Mouse (Mus musculus): ENCODE results near the gene A030005K14Rik.

The A030005K14Rik gene

GRCm38 (mm10) chr1:83059278-83059677 lies at the start of gene A030005K14Rik:
Gene A030005K14Rik, minus strand, starts transcription at chr1:83059378.
- DNase-seq (ENCODE audit: low read depth, low spot score), result no peak

- no peak for DNase-seq (ENCODE audit: low read depth, low spot score)
Measured at GRCm38 (mm10) chr1:83107410-83107978, 48.3 kb upstream of the A030005K14Rik start.

- no peak for DNase-seq (ENCODE audit: low read depth, low spot score)
Measured at GRCm38 (mm10) chr1:83105464-83105863, 46.3 kb upstream of the A030005K14Rik start.

DNA sequence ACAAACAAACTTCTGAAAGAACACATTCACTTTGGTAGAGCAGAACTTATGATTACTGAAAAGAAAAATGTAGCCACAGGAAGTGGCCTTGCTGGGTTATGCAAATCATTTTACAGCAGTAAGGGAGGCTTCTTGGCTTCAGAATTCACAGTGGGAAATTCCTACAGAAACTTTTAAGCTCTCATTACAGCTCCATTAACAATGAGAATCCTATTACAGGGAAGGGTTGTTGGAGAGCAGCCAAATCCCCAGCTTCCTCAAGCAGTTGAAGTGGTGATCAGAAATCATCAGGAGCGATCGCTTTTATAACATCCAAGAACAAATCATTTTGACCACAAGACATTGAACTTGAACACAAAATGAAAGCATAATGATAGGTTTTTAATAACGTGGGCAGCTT lies 42.7 kb upstream of the A030005K14Rik start:
- DNase-seq (ENCODE audit: low read depth, low spot score), result no peak

DNA sequence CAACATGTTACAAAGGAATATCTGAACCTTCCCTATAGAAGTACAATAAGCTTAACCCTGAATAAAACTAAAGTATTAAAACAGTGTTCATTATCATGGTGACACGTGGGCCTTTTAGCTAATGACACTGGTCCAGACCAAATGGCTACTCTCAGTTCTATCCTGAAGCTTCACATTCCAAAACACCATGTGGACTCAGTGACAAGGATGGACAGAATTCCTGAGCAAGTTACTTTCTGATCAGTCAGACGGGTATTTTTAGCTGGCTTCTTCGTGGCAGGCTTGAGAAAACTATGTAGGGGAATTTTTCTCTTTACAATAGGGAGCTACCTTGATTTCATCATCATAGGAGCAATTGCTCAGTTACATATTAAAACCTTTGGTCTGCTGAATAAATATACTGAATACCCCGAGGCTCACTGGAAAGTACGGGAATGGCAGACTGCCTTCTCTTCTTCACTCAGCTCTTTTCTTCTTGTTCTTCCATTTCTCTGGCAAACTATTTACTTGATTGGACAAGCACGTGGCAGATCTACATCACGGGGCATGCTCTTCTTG lies 40.5 kb upstream of the A030005K14Rik start:
- DNase-seq (ENCODE audit: low read depth, low spot score), result no peak

- no peak for DNase-seq (ENCODE audit: low read depth, low spot score)
Measured at GRCm38 (mm10) chr1:83099160-83099559, 40.0 kb upstream of the A030005K14Rik start.

GRCm38 (mm10) chr1:83096935-83097334 lies 37.8 kb upstream of the A030005K14Rik start:
- no peak for DNase-seq (ENCODE audit: low read depth, low spot score)

GRCm38 (mm10) chr1:83091268-83091667 lies 32.1 kb upstream of the A030005K14Rik start:
- DNase-seq (ENCODE audit: low read depth, low spot score), result peak; percentile 8

DNA sequence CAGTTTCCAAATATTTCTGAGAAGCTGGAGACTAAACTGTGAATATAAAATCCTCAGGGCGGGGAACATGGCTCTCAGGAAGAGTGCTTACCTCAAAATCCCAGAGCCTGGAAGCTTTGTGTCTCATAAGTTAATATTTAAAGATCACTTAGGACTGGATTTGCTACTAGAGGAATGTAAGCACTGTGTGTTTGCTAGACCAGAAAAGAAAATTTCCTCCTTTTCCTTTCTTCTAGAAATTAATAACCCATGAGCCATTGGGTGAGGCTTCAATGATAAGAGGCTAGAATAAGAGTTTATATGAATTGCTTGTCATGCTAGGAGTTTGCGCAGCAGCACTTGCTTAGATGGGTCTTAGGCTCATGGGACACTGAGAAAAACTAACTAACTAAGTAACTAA lies 25.6 kb upstream of the A030005K14Rik start:
- DNase-seq (ENCODE audit: low read depth, low spot score), result no peak

DNA sequence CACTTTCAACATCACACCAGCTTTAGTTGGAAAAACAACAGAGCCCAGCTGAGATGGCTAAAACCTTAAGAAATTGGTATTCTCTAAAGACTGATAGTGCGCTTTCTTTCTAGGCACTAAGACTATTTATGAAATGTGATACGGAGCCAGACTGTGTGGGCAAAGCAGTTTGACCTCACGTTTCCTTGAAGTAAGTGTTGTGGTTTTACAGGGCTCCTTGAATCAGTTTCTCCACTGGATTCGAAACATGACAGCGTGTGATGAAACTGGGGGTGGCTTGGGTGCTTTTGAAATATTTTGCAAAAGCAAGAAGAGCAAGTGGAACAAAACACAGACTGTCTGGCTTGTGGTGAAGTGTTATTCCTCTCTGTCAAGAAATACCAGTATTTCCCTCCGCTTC lies 17.8 kb upstream of the A030005K14Rik start:
- DNase-seq (ENCODE audit: low read depth, low spot score), result no peak

- no peak for DNase-seq (ENCODE audit: low read depth, low spot score)
Measured at GRCm38 (mm10) chr1:83076190-83076917, 17.2 kb upstream of the A030005K14Rik start.

DNA sequence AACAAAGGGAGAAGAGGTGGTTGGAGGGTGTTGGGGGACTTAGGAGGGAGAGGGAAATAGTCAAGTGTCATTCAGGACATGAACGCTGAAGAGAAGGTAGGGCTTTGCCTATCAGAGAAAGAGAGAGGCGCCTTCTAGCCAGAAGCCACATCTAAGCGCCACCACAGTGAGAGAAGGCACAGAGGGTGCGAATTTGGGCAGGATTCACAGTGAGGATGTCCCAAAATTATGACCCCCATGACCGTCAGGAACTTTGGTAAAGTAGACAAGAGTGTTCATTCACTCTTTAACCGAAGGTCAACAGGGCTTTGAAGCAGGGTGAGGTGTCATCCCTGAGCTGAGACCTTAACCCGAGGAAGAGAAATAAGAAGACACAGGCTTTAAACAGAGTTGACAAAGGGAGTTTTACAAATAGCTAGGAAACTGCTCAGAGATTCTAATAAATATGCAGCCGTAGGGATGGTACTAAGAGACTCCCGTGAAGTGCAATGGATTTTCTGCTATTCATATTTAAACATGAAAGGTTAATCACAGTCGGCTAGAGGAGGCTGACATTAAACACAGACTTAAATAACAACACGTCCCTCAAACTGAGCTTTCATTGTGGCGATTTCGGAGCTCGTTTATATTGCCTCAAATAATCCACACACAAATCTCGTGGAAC lies 16.5 kb upstream of the A030005K14Rik start:
- no peak for DNase-seq (ENCODE audit: low read depth, low spot score)

DNA sequence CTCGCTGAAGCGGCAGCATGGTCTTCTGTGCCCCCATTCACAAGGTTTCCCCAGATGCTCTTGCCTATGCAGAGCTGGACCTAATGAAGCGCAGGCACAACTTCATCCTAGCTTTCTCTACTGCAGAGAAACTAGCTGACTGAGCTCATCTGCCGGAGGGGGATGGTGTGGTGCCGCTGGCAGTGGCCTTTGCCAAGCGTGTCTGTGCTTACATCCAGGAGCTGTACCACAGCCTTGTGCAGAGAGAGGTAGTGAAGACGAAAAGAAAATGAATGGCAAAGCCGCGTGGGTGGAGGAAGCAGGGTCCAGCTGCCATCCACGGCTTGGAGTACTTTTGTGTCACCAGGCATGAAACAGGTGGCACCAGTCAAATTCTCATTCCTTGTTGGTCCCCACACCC lies 8.0 kb upstream of the A030005K14Rik start:
- no peak for DNase-seq (ENCODE audit: low read depth, low spot score)

DNA sequence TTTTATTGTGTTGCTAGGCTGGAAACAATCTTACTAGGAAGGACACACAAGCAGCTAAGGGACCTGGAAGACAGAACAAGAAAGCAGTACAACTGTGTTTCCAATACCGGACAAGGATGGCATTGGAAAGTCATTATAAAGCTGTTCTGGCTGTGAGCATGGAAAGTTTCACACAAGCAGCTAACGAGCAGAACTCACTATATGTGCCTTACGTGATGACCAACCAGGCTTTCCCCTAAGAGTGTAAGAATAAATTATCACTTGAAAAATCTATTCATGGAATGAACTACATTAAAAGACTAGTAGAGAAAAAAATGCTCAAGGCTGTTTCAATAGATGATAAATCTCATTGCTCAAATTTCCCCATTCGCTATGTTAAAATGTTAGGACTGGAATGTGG lies 7.4 kb upstream of the A030005K14Rik start:
- no peak for DNase-seq (ENCODE audit: low read depth, low spot score)

DNA sequence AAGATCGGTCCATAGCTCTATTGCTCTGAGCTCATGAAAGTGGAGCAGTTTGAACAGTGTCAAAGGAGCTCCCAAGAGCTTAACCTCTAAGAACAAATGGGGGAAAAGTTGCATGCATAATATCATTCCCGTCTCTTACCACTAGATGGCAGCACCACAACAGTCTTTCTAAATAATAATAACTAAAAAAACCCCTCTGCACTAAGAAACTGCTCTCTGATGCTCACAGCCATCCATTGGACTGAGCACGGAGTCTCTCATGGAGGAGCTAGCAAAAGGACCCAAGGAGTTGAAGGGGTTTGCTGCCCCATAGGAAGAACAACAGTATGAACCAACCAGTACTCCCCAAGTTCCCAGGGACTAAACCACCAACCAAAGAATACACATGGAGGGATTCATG lies 5.7 kb upstream of the A030005K14Rik start:
- DNase-seq (ENCODE audit: low read depth, low spot score), result peak; percentile 3

- no peak for DNase-seq (ENCODE audit: low read depth, low spot score)
Measured at GRCm38 (mm10) chr1:83060643-83061042, 1.5 kb upstream of the A030005K14Rik start, which contains the start of gene Krtap28-13. Gene Krtap28-13, plus strand, starts transcription at chr1:83060930.

GRCm38 (mm10) chr1:83058481-83058880 lies 697 bp downstream of the A030005K14Rik start:
- DNase-seq (ENCODE audit: low read depth, low spot score), result no peak

DNA sequence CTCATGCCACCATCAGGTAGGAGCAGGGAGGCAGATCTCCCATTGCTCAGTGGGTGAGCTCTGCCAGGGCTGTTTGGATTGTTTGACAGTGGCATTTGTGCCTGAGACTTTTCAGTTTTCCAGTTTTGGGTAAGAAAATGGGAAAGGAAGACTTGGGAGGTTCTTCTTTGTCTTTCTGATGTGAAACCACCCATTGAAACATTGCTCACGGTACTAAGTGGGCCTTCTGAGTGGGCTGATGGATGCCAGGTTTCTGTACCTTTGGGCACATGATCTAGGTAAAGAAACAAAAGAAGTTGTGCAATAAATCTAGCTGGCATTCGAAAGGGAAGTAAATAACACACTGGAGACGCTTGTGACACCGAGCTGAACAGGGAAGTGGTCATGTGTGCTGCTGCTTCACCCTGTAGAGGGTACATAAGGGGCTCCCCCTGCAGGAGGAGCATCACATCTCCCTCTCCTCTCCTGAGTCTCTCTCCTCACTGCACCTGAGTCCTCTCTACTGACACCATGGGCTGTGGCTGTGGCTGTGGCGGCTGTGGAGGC lies 14.2 kb downstream of the A030005K14Rik start, which contains the start of gene Gm47969:
Gene Gm47969, plus strand, starts transcription at position 51 of the 546 bp plus-strand sequence.
- no peak for DNase-seq (ENCODE audit: low read depth, low spot score)

DNA sequence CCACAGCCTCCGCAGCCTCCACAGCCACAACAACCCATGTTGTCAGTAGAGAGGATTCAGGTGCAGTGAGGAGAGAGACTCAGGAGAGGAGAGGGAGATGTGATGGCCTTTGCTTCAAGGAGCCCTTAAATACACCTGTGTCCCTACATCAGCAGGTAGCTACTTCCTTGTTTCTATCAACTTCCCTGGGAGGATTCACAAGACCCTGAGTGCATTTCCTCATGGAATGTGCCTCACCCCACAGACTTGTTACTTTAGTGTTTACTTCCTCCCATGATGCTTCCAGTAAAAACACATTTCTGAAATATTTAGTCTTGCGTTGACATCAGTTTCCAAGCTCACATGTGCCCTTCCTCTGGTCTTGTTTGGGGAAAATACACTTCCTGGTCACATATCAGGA lies 16.8 kb downstream of the A030005K14Rik start, which contains the start of gene Krtap28-10:
Gene Krtap28-10, minus strand, starts transcription at position 101 of the 400 bp plus-strand sequence.
- DNase-seq (ENCODE audit: low read depth, low spot score), result no peak

DNA sequence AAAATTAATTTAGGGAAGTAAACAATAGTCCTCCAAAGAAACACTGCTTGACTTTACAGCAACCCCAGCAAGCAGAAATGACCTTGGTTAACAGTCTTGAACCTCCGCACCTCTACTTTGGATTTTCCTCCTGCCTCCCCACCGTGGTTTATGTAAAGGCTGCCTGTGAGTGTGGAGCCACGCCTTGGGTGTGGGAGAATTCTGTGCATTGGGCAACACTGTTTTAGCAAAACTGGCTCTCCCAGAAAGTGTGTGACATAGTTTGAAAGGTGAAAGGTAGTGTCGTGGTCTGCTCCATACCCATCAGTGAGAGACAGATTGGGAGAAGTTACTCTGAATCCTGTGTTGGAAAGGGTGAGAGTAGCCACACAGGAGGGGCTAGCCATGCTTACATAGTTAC lies 20.1 kb downstream of the A030005K14Rik start:
- no peak for DNase-seq (ENCODE audit: low read depth, low spot score)

- peak; percentile 13 for DNase-seq (ENCODE audit: low read depth, low spot score)
Measured at GRCm38 (mm10) chr1:83038109-83038672, 21.0 kb downstream of the A030005K14Rik start, which contains the start of gene Slc19a3. Gene Slc19a3, minus strand, starts transcription at chr1:83038448.

Measured in skeletal muscle tissue, adult 2 months (tissue).